Mouse (Mus musculus): ENCODE results near the gene Rpn1. TPM values are rescaled to one million over a fixed set of nuclear protein-coding genes. Genes with fewer than 3 reads are reported as not detected.

Gene Rpn1
- polyA plus RNA-seq, 1 experiment from 2014 or later, result 273 TPM

- Histone ChIP-seq H3K9me3 (ENCODE audit: control insufficient read depth, low read length) (no peaks in the 10 kb centered on the region), H3K27me3 (replicated peaks; ENCODE audit: control insufficient read depth, insufficient read depth, low read length) (0 out of 2 replicates have a peak, but pooled peaks cover 7% of the 10 kb centered on the region), H3K36me3 (ENCODE audit: control insufficient read depth, insufficient read depth) (no peaks in the 10 kb centered on the region), H3K4me1 (replicated peaks; ENCODE audit: control insufficient read depth, insufficient read depth, low read length) (peaks cover 3% of the 10 kb centered on the region), H3K4me2 (ENCODE audit: low read length) (no peak overlapping the region), H3K9ac (replicated peaks; ENCODE audit: low read depth, low read length) (no peak overlapping the region), H3K4me3 (replicated peaks; ENCODE audit: low read length) (no peak overlapping the region), H3K27ac (ENCODE audit: low read length) (no peak overlapping the region)
- WGBS, result 80% methylated on average over 6 of the region's 6 CpGs
- no peak for ATAC-seq
Observed at GRCm38 (mm10) chr6:88049008-88049407, 35.3 kb upstream of the Rpn1 start.

GRCm38 (mm10) chr6:88051206-88051605, 33.1 kb upstream of the Rpn1 start:
- 89% methylated on average over 5 of the region's 5 CpGs for WGBS

GRCm38 (mm10) chr6:88053228-88054080, 30.8 kb upstream of the Rpn1 start:
- ATAC-seq, result no peak
- 76% methylated on average over 11 of the region's 11 CpGs for WGBS
- H3K4me2 ChIP-seq (ENCODE audit: low read length), result no peak overlapping the region
- no peak overlapping the region for H3K9ac ChIP-seq (replicated peaks; ENCODE audit: low read depth, low read length)
- H3K4me1 ChIP-seq (replicated peaks; ENCODE audit: control insufficient read depth, insufficient read depth, low read length), result no peaks in the 10 kb centered on the region
- H3K4me3 ChIP-seq (replicated peaks; ENCODE audit: low read length), result no peak overlapping the region
- H3K9me3 ChIP-seq (ENCODE audit: control insufficient read depth, low read length), result no peaks in the 10 kb centered on the region
- no peaks in the 10 kb centered on the region for H3K36me3 ChIP-seq (ENCODE audit: control insufficient read depth, insufficient read depth)
- H3K27ac ChIP-seq (ENCODE audit: low read length), result no peak overlapping the region
- H3K27me3 ChIP-seq (replicated peaks; ENCODE audit: control insufficient read depth, insufficient read depth, low read length), result 0 out of 2 replicates have a peak, but pooled peaks cover 4% of the 10 kb centered on the region

More at GRCm38 (mm10) chr6:88051206-88051605, 33.1 kb upstream of the Rpn1 start:
- ATAC-seq, result no peak
- Histone ChIP-seq H3K27me3 (replicated peaks; ENCODE audit: control insufficient read depth, insufficient read depth, low read length) (0 out of 2 replicates have a peak, but pooled peaks cover 7% of the 10 kb centered on the region), H3K27ac (ENCODE audit: low read length) (no peak overlapping the region), H3K9ac (replicated peaks; ENCODE audit: low read depth, low read length) (no peak overlapping the region), H3K36me3 (ENCODE audit: control insufficient read depth, insufficient read depth) (no peaks in the 10 kb centered on the region), H3K4me1 (replicated peaks; ENCODE audit: control insufficient read depth, insufficient read depth, low read length) (no peaks in the 10 kb centered on the region), H3K4me2 (ENCODE audit: low read length) (no peak overlapping the region), H3K4me3 (replicated peaks; ENCODE audit: low read length) (no peak overlapping the region), H3K9me3 (ENCODE audit: control insufficient read depth, low read length) (no peaks in the 10 kb centered on the region)

DNA sequence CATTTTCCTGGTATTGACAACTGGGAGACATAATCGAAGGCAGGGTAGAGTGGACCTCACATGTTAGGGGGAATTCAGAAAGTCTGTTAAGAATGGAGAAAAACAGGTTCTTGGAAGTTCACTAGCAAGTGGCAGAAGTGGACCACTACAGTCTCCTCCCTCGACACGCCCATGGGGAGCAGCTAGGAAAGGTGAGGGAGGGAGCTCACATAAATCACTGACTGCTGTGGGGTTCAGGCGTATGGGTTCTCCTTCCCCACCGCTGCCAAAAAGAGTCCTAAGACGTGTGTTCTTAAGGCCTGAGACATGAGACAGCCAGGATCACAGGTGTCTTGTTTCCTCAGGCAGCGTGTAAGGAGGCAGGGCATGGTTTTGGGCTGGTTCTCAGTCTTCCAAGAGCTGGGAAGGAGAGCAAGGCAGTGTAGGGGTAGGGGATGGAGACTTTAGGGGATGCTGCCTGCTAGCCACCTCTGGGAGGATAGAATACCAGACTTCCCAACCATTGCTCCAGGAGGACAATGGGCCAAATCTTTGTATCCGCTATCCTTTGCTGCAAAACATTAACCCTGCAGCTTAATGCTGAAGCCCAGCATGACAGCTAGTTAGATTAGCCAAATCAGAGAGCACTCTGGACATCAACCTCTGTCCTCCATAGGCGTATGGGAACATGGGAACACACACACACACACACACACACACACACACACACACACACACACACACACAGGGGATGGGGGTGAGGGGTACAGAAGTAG, 30.0 kb upstream of the Rpn1 start:
- H3K27ac ChIP-seq (ENCODE audit: low read length), result no peak overlapping the region
- H3K9me3 ChIP-seq (ENCODE audit: control insufficient read depth, low read length), result no peaks in the 10 kb centered on the region
- H3K9ac ChIP-seq (replicated peaks; ENCODE audit: low read depth, low read length), result no peak overlapping the region
- 68% methylated on average over 9 of the region's 9 CpGs for WGBS
- no peaks in the 10 kb centered on the region for H3K36me3 ChIP-seq (ENCODE audit: control insufficient read depth, insufficient read depth)
- ATAC-seq, result no peak
- no peak overlapping the region for H3K4me3 ChIP-seq (replicated peaks; ENCODE audit: low read length)
- no peak overlapping the region for H3K4me2 ChIP-seq (ENCODE audit: low read length)
- H3K27me3 ChIP-seq (replicated peaks; ENCODE audit: control insufficient read depth, insufficient read depth, low read length), result no peaks in the 10 kb centered on the region
- H3K4me1 ChIP-seq (replicated peaks; ENCODE audit: control insufficient read depth, insufficient read depth, low read length), result no peaks in the 10 kb centered on the region

DNA sequence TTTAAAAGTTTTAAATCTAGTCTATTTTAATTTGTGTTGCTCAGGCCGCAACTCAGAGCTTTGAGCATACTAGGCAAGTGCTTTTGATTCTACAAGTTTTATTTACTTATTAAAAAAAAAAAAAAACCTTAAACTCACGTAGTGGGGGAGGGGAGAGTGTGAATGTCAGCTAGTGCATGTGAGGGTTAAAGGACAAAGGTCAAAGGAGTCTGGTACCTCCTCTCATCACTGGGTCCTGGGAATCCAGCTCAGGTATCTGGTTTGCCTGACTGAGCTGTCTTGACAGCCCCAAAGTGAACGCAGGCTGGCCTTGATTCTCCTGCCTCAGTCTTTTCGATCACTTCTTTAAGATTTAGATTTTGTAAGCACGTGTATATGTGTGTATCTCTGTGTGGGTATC, 28.6 kb upstream of the Rpn1 start:
- ATAC-seq, result no peak
- Histone ChIP-seq H3K9me3 (ENCODE audit: control insufficient read depth, low read length) (no peaks in the 10 kb centered on the region), H3K27me3 (replicated peaks; ENCODE audit: control insufficient read depth, insufficient read depth, low read length) (no peaks in the 10 kb centered on the region), H3K4me2 (ENCODE audit: low read length) (no peak overlapping the region), H3K4me3 (replicated peaks; ENCODE audit: low read length) (no peak overlapping the region), H3K27ac (ENCODE audit: low read length) (no peak overlapping the region), H3K36me3 (ENCODE audit: control insufficient read depth, insufficient read depth) (no peaks in the 10 kb centered on the region), H3K4me1 (replicated peaks; ENCODE audit: control insufficient read depth, insufficient read depth, low read length) (no peaks in the 10 kb centered on the region), H3K9ac (replicated peaks; ENCODE audit: low read depth, low read length) (no peak overlapping the region)
- 82% methylated on average over 5 of the region's 5 CpGs for WGBS

DNA sequence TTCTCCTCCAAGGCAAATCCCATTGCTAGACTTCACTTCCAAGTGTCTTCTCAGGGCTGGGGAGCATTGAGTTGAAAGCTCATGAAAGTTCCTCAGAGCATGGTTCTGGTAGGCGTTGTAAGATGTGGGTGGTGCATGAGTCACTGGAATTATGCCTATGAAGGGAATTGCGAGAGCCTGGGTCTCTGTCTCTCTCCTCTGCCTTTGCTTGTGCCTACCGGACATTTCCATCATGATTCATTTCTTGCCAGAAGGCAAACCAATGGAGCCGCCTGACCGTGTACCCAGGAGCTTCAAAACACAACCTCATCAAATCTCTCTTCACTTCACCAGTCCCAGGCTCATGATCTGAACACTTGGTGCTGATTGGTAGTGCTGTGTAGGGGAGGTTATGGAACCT, 27.4 kb upstream of the Rpn1 start:
- ATAC-seq, result no peak
- no peak overlapping the region for H3K4me2 ChIP-seq (ENCODE audit: low read length)
- no peaks in the 10 kb centered on the region for H3K9me3 ChIP-seq (ENCODE audit: control insufficient read depth, low read length)
- WGBS, result 94% methylated on average over 5 of the region's 5 CpGs
- no peak overlapping the region for H3K4me3 ChIP-seq (replicated peaks; ENCODE audit: low read length)
- H3K9ac ChIP-seq (replicated peaks; ENCODE audit: low read depth, low read length), result no peak overlapping the region
- no peaks in the 10 kb centered on the region for H3K27me3 ChIP-seq (replicated peaks; ENCODE audit: control insufficient read depth, insufficient read depth, low read length)
- H3K27ac ChIP-seq (ENCODE audit: low read length), result no peak overlapping the region
- no peaks in the 10 kb centered on the region for H3K36me3 ChIP-seq (ENCODE audit: control insufficient read depth, insufficient read depth)
- no peaks in the 10 kb centered on the region for H3K4me1 ChIP-seq (replicated peaks; ENCODE audit: control insufficient read depth, insufficient read depth, low read length)

DNA sequence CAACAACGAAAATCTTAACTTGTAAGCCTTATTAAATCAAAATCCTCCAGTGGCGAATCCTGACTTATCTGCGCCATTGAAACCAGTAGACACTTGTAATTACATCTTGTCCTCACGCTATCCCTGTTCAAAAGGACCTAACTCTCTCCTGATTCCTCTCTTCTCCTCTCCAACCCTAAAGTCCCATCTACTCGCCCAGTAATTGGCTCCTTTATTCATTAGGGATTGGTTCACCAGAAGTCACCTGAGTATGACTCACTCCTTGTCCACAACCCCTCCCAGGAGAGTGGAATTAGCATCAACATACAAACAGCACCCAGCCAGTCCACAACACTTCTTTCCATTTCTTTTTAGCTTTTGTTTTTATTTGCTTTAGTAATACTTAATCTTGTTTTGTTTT, 24.4 kb upstream of the Rpn1 start:
- Histone ChIP-seq H3K27ac (ENCODE audit: low read length) (no peak overlapping the region), H3K4me2 (ENCODE audit: low read length) (no peak overlapping the region), H3K9ac (replicated peaks; ENCODE audit: low read depth, low read length) (no peak overlapping the region), H3K4me1 (replicated peaks; ENCODE audit: control insufficient read depth, insufficient read depth, low read length) (no peaks in the 10 kb centered on the region), H3K4me3 (replicated peaks; ENCODE audit: low read length) (no peak overlapping the region), H3K27me3 (replicated peaks; ENCODE audit: control insufficient read depth, insufficient read depth, low read length) (no peaks in the 10 kb centered on the region), H3K9me3 (ENCODE audit: control insufficient read depth, low read length) (no peaks in the 10 kb centered on the region), H3K36me3 (ENCODE audit: control insufficient read depth, insufficient read depth) (no peaks in the 10 kb centered on the region)
- WGBS, result 85% methylated on average over 5 of the region's 5 CpGs
- no peak for ATAC-seq

DNA sequence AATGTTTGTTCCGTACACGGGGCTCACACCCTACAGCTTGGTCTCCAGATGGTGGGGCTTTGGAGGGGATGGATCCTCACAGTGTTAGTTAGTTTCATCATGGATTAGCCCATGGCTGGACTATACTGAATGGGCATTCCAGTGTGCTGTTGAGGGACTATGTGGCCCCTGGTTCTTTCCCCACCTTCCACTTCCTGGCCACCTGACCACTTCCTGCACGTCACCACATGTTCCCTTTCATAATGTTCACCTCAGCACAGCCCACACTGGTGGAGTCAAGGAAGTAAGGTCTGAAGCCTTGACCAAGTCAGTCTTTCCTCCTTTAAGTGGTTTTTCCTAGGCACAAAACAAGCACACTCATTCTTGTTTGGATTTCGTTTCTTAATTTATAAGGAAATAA, 23.7 kb upstream of the Rpn1 start:
- Histone ChIP-seq H3K27ac (ENCODE audit: low read length) (no peak overlapping the region), H3K4me3 (replicated peaks; ENCODE audit: low read length) (no peak overlapping the region), H3K9me3 (ENCODE audit: control insufficient read depth, low read length) (no peaks in the 10 kb centered on the region), H3K4me1 (replicated peaks; ENCODE audit: control insufficient read depth, insufficient read depth, low read length) (no peaks in the 10 kb centered on the region), H3K9ac (replicated peaks; ENCODE audit: low read depth, low read length) (no peak overlapping the region), H3K27me3 (replicated peaks; ENCODE audit: control insufficient read depth, insufficient read depth, low read length) (no peaks in the 10 kb centered on the region), H3K36me3 (ENCODE audit: control insufficient read depth, insufficient read depth) (no peaks in the 10 kb centered on the region), H3K4me2 (ENCODE audit: low read length) (no peak overlapping the region)
- ATAC-seq, result no peak
- WGBS, result 87% methylated on average over 4 of the region's 4 CpGs

GRCm38 (mm10) chr6:88061406-88061805, 22.9 kb upstream of the Rpn1 start:
- no peak overlapping the region for H3K4me2 ChIP-seq (ENCODE audit: low read length)
- ATAC-seq, result no peak
- no peak overlapping the region for H3K4me3 ChIP-seq (replicated peaks; ENCODE audit: low read length)
- no peak overlapping the region for H3K9ac ChIP-seq (replicated peaks; ENCODE audit: low read depth, low read length)
- H3K4me1 ChIP-seq (replicated peaks; ENCODE audit: control insufficient read depth, insufficient read depth, low read length), result no peaks in the 10 kb centered on the region
- whole genome bisulfite sequencing, result 83% methylated on average over 4 of the region's 4 CpGs
- no peaks in the 10 kb centered on the region for H3K9me3 ChIP-seq (ENCODE audit: control insufficient read depth, low read length)
- no peak overlapping the region for H3K27ac ChIP-seq (ENCODE audit: low read length)
- no peaks in the 10 kb centered on the region for H3K36me3 ChIP-seq (ENCODE audit: control insufficient read depth, insufficient read depth)
- no peaks in the 10 kb centered on the region for H3K27me3 ChIP-seq (replicated peaks; ENCODE audit: control insufficient read depth, insufficient read depth, low read length)
